Mouse (Mus musculus) cerebellum, postnatal 4 days (tissue): ENCODE measurements around the gene Mad2l2.
A peak's percentile ranks its signal among the peaks of the same experiment; 100 is the strongest.

Experiments used
- DNase-seq, 2 experiments: peaks; one replicate each; pipeline ENCODE4 v3.0.0; 2022; ENCODE audit warnings: low spot score in 2 of 2, mixed read lengths in 1 of 2

Mad2l2 gene

GRCm38 (mm10) chr4:148140098-148141011 lies 10.2 kb downstream of the Mad2l2 start:
- DNase-seq: peak; percentile 88 to 93

- no peak for DNase-seq
Measured at GRCm38 (mm10) chr4:148143721-148144120, 13.5 kb downstream of the Mad2l2 start.

GRCm38 (mm10) chr4:148147714-148148113 lies 17.5 kb downstream of the Mad2l2 start:
- no peak for DNase-seq

- no peak for DNase-seq
Measured at GRCm38 (mm10) chr4:148149540-148149939, 19.4 kb downstream of the Mad2l2 start.

- DNase-seq: no peak
Measured at GRCm38 (mm10) chr4:148150242-148150641, 20.1 kb downstream of the Mad2l2 start.

GRCm38 (mm10) chr4:148150953-148151266 lies 20.7 kb downstream of the Mad2l2 start:
- DNase-seq: no peak

- peak; percentile 77 to 81 for DNase-seq
Measured at GRCm38 (mm10) chr4:148151267-148152168, 21.3 kb downstream of the Mad2l2 start, which contains the start of gene Fbxo6. TSS of gene Fbxo6 (minus strand) at chr4:148152140.

GRCm38 (mm10) chr4:148152547-148152946 lies 22.4 kb downstream of the Mad2l2 start:
- DNase-seq: no peak

- no peak for DNase-seq
Measured at GRCm38 (mm10) chr4:148154006-148154405, 23.8 kb downstream of the Mad2l2 start.

GRCm38 (mm10) chr4:148154982-148155381 lies 24.8 kb downstream of the Mad2l2 start:
- peak in 1 of 2 experiments; percentile 60 for DNase-seq

- DNase-seq: peak in 1 of 2 experiments; percentile 45
Measured at GRCm38 (mm10) chr4:148158436-148159348, 28.5 kb downstream of the Mad2l2 start.

GRCm38 (mm10) chr4:148159544-148160435 lies 29.6 kb downstream of the Mad2l2 start:
- DNase-seq: peak; percentile 90 to 95

GRCm38 (mm10) chr4:148160436-148161390 lies 30.5 kb downstream of the Mad2l2 start, which contains the start of the genes Fbxo44 and Fbxo2:
TSS of gene Fbxo44 (minus strand) at chr4:148160482.
TSS of gene Fbxo2 (plus strand) at chr4:148160621.
- peak in 1 of 2 experiments; percentile 49 for DNase-seq

GRCm38 (mm10) chr4:148164002-148164439 lies 33.8 kb downstream of the Mad2l2 start:
- DNase-seq: peak; percentile 63 to 71

GRCm38 (mm10) chr4:148164461-148164860 lies 34.3 kb downstream of the Mad2l2 start:
- DNase-seq: no peak

- no peak for DNase-seq
Measured at GRCm38 (mm10) chr4:148165551-148165950, 35.4 kb downstream of the Mad2l2 start.

- DNase-seq: peak in 1 of 2 experiments; percentile 73
Measured at GRCm38 (mm10) chr4:148166431-148166830, 36.2 kb downstream of the Mad2l2 start.

GRCm38 (mm10) chr4:148166986-148167385 lies 36.8 kb downstream of the Mad2l2 start:
- peak in 1 of 2 experiments; percentile 82 for DNase-seq

GRCm38 (mm10) chr4:148168287-148168686 lies 38.1 kb downstream of the Mad2l2 start:
- peak in 1 of 2 experiments; percentile 72 for DNase-seq
